Mouse (Mus musculus): Measurements from ENCODE around the gene Rtf2. TPM values are rescaled to one million over a fixed set of nuclear protein-coding genes. Genes with fewer than 3 reads are reported as not detected.

Rtf2 gene
- 76.4 TPM for polyA plus RNA-seq (2021)

DNA sequence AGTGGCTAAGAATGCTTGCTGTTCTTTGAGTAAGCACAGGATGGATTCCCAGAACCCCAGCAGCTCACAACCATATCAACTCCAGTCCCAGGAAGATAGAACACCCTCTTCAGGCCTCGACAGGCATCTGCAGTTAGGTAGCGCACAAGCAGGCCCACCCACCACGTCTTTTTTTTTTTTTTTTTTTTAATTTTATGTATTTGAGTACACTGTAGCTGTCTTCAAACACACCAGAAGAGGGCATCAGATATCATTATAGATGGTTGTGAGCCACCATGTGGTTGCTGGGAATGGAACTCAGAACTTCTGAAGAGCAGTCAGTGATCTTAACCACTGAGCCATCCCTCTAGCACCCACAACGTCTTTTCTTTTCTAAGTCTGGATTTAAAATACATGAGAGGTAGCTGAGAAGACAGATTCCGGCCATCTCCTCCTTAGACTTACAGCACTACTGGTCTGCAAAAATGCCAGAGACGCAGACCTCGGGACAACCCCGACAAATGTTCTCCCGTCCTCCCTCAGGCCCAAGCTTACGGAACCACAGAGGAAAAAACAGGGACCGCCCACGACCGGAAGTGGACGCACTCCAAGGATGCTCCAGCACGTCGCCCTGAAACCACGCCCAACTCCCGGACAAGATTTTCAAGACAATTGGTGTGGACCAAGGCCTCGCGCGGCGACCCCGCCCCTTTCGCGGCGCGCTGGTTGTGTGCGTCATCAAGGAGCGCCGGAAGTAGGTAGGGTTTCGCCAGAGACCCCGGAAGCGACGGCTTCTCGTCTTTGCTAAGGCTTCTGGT, at the start of gene Rtf2:
TSS of gene Rtf2 (plus strand) at position 714 of the 797 bp plus-strand sequence.
- no peak for TF ChIP-seq CTCF (IDR thresholded peaks at IDR 0.05)
- DNase-seq (ENCODE audit: low read depth, low spot score): peak; percentile 88
- H3K27me3 ChIP-seq: no peaks in the 10 kb centered on the region
- in situ Hi-C loops (cut with MboI; ENCODE audit: low pct_unique_long_range_greater_than_20kb): loop anchor here (5.0 kb wide), 1 partner anchor 63 kb away; no protein-coding TSS in a partner anchor
- ATAC-seq: peak; percentile 99
- ChIA-PET POLR2A (interaction anchor here (0.7 to 1.0 kb wide), 3 partner anchors 13 to 504 kb away, joined by 3 to 4 read pairs (median 3); no protein-coding TSS in a partner anchor), CTCF (interaction anchor here (2.1 kb wide), 1 partner anchor 10 kb away, joined by 5 read pairs; no protein-coding TSS in a partner anchor)

- in situ Hi-C loops (cut with MboI; ENCODE audit: low pct_unique_long_range_greater_than_20kb): no loop called here
- ChIA-PET POLR2A (no interaction called here), CTCF (no interaction called here)
- peaks cover 6% of the 10 kb centered on the region for H3K27me3 ChIP-seq
- ATAC-seq (no peak), DNase-seq (ENCODE audit: low read depth, low spot score) (no peak)
- no peak for TF ChIP-seq CTCF (IDR thresholded peaks at IDR 0.05)
Observed at GRCm38 (mm10) chr2:172392041-172392521, 48.3 kb upstream of the Rtf2 start.

DNA sequence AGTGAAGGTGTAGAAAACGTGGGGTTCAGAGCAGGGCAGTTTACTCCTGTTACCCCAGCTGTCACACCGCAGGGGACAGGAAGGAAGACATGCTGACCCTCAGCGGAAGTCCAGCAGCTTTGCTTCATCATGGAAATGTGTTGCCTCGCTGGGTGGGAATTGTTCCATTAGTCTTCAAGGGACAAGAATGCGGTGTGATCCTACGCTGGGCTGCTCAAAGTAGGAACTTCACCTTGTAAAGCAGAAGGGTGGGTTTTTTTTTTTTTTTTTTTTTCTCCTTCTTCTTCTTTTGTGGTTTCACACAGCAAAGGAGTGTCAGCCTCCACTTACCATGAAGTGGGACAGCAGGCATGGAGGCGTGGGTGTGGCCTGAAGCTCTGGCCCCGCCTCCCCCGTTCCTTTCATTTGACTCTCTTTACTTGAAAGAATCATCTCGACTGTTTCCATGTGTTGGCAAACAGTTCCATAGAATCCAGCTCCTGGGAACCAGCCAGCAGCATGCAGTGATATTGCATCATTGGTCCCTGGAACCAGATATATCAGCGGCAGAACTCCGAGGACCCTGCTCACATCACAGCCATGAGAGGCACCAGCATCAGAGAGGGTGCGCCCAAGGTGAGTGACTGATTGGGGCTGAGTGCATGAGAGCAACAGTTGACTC, 46.8 kb upstream of the Rtf2 start, which contains the start of gene Cass4:
TSS of gene Cass4 (plus strand) at position 404 of the 661 bp plus-strand sequence.
- DNase-seq (ENCODE audit: low read depth, low spot score) (no peak), ATAC-seq (no peak)

DNA sequence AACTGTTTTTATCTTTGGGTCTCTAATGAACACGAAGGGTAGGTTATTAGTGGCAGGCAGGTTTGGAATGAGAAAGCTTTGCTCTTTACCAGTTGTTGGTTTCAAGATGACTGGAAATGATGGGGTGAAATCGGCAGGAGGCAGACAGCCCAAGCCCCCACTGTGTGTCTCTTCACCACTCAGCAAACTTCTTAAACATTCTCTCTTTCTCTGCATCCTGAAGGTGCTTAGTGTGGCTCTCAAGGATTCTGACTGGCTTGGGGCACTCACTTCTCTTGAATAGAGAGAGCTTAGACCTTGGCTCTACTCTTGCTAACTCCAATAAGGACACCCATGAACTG, 46.3 kb upstream of the Rtf2 start:
- DNase-seq (ENCODE audit: low read depth, low spot score) (no peak), ATAC-seq (no peak)
- TF ChIP-seq CTCF (IDR thresholded peaks at IDR 0.05): no peak
- ChIA-PET POLR2A (no interaction called here), CTCF (no interaction called here)
- peaks cover 6% of the 10 kb centered on the region for H3K27me3 ChIP-seq
- in situ Hi-C loops (cut with MboI; ENCODE audit: low pct_unique_long_range_greater_than_20kb): no loop called here

More for the DNA sequence above, 46.8 kb upstream of the Rtf2 start, which contains the start of gene Cass4:
- ChIA-PET POLR2A (no interaction called here), CTCF (no interaction called here)
- in situ Hi-C loops (cut with MboI; ENCODE audit: low pct_unique_long_range_greater_than_20kb): no loop called here
- peaks cover 6% of the 10 kb centered on the region for H3K27me3 ChIP-seq
- TF ChIP-seq CTCF (IDR thresholded peaks at IDR 0.05): no peak

- POLR2A ChIA-PET: no interaction called here
- H3K27me3 ChIP-seq: peaks cover 6% of the 10 kb centered on the region
- DNase-seq (ENCODE audit: low read depth, low spot score) (no peak), ATAC-seq (no peak)
- CTCF ChIA-PET: no interaction called here
- in situ Hi-C loops (cut with MboI; ENCODE audit: low pct_unique_long_range_greater_than_20kb): no loop called here
- no peak for TF ChIP-seq CTCF (IDR thresholded peaks at IDR 0.05)
Observed at GRCm38 (mm10) chr2:172394671-172395070, 45.7 kb upstream of the Rtf2 start.

DNA sequence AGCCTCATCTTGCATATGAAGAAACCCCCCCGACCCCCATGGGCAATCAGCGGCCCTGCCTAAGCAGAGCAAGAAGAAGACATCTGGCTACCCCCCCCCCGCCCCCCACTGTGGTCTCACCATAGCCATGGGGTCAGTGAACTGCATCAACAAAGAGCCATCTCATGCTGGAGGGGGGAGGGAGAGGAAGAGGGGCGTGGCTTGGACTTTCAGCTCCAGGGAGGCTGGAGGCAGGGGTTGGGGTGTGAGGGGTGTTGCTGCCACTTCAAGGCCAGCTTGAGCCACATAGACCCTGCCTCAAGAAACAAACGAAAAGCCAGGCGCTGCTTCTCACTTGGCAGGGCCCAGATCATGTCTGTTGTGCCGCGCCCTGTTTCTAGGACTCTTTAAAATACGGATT, 44.4 kb upstream of the Rtf2 start:
- peaks cover 6% of the 10 kb centered on the region for H3K27me3 ChIP-seq
- DNase-seq (ENCODE audit: low read depth, low spot score): no peak
- ATAC-seq: no peak
- TF ChIP-seq CTCF (IDR thresholded peaks at IDR 0.05): no peak
- ChIA-PET CTCF (interaction anchor here (1.2 to 1.5 kb wide), 2 partner anchors 12 to 17 kb away, joined by 3 to 4 read pairs; no protein-coding TSS in a partner anchor), POLR2A (interaction anchor here (0.6 kb wide), 1 partner anchor 107 kb away, joined by 5 read pairs; no protein-coding TSS in a partner anchor)
- in situ Hi-C loops (cut with MboI; ENCODE audit: low pct_unique_long_range_greater_than_20kb): no loop called here

GRCm38 (mm10) chr2:172399901-172400300, 40.5 kb upstream of the Rtf2 start:
- ATAC-seq (no peak), DNase-seq (ENCODE audit: low read depth, low spot score) (no peak)
- H3K27me3 ChIP-seq: no peaks in the 10 kb centered on the region
- no peak for TF ChIP-seq CTCF (IDR thresholded peaks at IDR 0.05)
- in situ Hi-C loops (cut with MboI; ENCODE audit: low pct_unique_long_range_greater_than_20kb): no loop called here
- ChIA-PET POLR2A (no interaction called here), CTCF (no interaction called here)

- TF ChIP-seq CTCF (IDR thresholded peaks at IDR 0.05): no peak
- in situ Hi-C loops (cut with MboI; ENCODE audit: low pct_unique_long_range_greater_than_20kb): no loop called here
- ChIA-PET POLR2A (interaction anchor here (0.6 kb wide), 1 partner anchor 673 kb away, joined by 3 read pairs; no protein-coding TSS in a partner anchor), CTCF (no interaction called here)
- no peaks in the 10 kb centered on the region for H3K27me3 ChIP-seq
- DNase-seq (ENCODE audit: low read depth, low spot score) (no peak), ATAC-seq (no peak)
Observed at GRCm38 (mm10) chr2:172401116-172401825, 39.1 kb upstream of the Rtf2 start.

DNA sequence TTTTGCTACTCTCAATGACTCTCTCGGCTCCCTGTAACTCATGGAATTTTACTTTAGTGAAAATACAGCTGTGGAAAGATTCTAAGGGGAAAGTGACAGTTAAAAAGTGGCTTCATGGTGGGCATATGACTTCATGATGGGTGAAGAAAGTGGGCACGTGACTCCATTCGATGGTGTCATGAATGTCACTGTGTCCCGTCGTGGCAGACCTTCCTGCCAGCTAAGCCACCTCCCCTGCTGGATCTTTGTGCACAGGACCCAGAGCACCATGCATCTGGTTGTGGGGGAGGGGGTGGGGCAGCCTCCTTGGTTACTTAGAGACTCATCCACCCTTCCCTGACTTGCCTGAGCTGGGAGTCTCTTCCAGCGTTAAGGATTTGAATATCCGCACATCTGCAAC, 36.1 kb upstream of the Rtf2 start:
- no peak for TF ChIP-seq CTCF (IDR thresholded peaks at IDR 0.05)
- CTCF ChIA-PET: interaction anchor here (1.2 to 1.3 kb wide), 2 partner anchors 9 to 42 kb away, joined by 3 read pairs; no protein-coding TSS in a partner anchor
- ATAC-seq: no peak
- no peaks in the 10 kb centered on the region for H3K27me3 ChIP-seq
- POLR2A ChIA-PET: no interaction called here
- in situ Hi-C loops (cut with MboI; ENCODE audit: low pct_unique_long_range_greater_than_20kb): no loop called here
- no peak for DNase-seq (ENCODE audit: low read depth, low spot score)

DNA sequence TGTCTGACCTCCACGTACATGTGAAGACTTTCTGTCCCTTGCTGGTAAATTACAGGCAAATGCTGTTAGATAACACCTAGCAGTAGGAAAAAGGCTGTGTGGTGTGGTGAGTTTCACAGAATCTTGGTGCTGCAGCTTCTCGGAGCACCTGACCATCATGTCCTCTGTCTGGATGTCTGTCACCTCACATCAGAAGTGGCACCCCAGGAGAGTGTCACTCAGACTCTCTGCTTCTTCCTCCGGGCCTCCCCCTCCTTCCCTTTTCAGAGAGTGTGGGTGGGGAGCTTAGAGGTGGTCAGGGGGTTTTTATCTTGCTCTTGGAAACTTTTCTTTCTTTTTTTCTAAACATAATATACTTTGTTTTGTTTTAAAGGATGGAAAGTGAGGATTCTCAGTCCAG, 35.3 kb upstream of the Rtf2 start:
- no peaks in the 10 kb centered on the region for H3K27me3 ChIP-seq
- POLR2A ChIA-PET: no interaction called here
- CTCF ChIA-PET: interaction anchor here (1.2 kb wide), 1 partner anchor 41 kb away, joined by 3 read pairs; no protein-coding TSS in a partner anchor
- in situ Hi-C loops (cut with MboI; ENCODE audit: low pct_unique_long_range_greater_than_20kb): no loop called here
- no peak for DNase-seq (ENCODE audit: low read depth, low spot score)
- ATAC-seq: no peak
- TF ChIP-seq CTCF (IDR thresholded peaks at IDR 0.05): no peak

Measured in Patski (cell line).